Mouse (Mus musculus) hematopoietic stem cell, adult 5-6 weeks (primary cell): ENCODE results near the gene Layn. TPM values are rescaled to one million over a fixed set of nuclear protein-coding genes. Genes with fewer than 3 reads are reported as not detected.

ENCODE experiments used
- ATAC-seq, 2 experiments: fragments of 125-278 bp in 1 of 2; replicated peaks in 1 of 2; 2 replicates each; pipeline ENCODE4 v1.8.0; 2016 to 2017; ENCODE audit warnings: inconsistent platforms in 2 of 2, mild to moderate bottlenecking in 2 of 2, moderate number of reproducible peaks in 2 of 2, low read depth in 1 of 2, moderate TSS enrichment in 1 of 2; ENCODE audit not compliant: low FRiP score in 2 of 2, poor library complexity in 2 of 2, severe bottlenecking in 2 of 2, insufficient read depth in 1 of 2, low TSS enrichment in 1 of 2
- total RNA-seq: library from RNA; stranded (forward); fragments of 172-1452, 232-1000 nt; gene quantifications from 2 replicates; pipeline ENCODE4 v1.2.3, GENCODE M21; 2017

Layn gene
- total RNA-seq, 1 experiment from 2014 or later, result 44.9 TPM

DNA sequence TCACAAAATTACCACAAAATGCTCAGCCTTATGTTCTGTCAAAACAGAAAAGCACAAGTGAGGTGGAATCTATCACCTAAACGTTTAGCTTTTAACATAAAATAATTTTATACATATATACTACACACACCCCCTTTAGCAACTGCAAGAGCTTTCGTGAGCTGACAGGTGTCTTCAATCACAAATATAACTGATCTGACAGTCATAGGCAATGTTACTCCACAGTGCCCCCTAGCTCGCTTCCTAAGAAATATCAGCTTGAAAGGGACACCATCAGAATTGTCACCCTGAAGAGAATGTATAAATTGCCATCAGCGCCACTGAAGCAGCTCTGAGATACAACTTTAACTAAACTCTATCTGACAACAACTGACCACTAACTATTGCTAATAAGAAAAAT, 70.0 kb downstream of the Layn start:
- peak; percentile 37 to 43; a peak in 1 of 4 replicates for ATAC-seq

Other genes with a start within 250 kb of the Layn start
- gene Ppp2r1b, start 231.8 kb downstream of the Layn start, total RNA-seq, result 38.7 and 40.3 TPM in 2 replicates
- gene Sik2, start 68.0 kb downstream of the Layn start, total RNA-seq, result 17.9 and 20.9 TPM in 2 replicates
- not detected in 2 replicates for gene Btg4, start 16.2 kb downstream of the Layn start, total RNA-seq
- not detected in 2 replicates for gene 4833427G06Rik, start 25.0 kb upstream of the Layn start, total RNA-seq
- 0.19 and 0.25 TPM in 2 replicates for gene Gm32742, start 88.4 kb upstream of the Layn start, total RNA-seq
- gene Pou2af1, start 136.6 kb upstream of the Layn start, total RNA-seq, result 0.45 and 0.81 TPM in 2 replicates
- 0.75 and 5.0 TPM in 2 replicates for gene Colca2, start 201.5 kb upstream of the Layn start, total RNA-seq